Mouse (Mus musculus): ENCODE data around the gene Gm12394.
"Not testable (repeated sequence)": the region's sequence is repeated elsewhere in the genome, so short reads cannot be mapped to it uniquely, and the experiment has no call there.

Gm12394 gene

DNA sequence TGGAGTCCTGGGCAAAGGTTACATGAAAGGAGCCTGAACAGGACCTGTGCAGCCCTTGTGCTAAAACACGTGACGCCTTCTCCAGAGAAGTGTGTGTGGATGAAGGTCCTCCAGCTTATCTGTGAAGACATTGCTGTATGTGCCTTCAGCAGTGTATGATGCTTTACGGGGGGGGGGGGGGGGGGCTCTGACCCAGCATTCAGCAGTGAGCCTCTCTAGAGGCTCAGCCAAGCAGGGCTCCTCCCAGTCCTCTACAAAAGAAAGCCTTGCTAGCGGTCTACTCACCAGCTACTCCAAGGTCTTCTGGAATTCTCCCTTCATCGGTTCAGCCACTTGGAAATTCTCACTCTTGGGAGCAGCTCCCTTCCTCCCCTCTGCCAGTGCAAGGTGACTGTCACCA lies 6.9 kb upstream of the Gm12394 start:
- DNase-seq (ENCODE audit: extremely low read depth, low read depth) = not testable (repeated sequence)

DNA sequence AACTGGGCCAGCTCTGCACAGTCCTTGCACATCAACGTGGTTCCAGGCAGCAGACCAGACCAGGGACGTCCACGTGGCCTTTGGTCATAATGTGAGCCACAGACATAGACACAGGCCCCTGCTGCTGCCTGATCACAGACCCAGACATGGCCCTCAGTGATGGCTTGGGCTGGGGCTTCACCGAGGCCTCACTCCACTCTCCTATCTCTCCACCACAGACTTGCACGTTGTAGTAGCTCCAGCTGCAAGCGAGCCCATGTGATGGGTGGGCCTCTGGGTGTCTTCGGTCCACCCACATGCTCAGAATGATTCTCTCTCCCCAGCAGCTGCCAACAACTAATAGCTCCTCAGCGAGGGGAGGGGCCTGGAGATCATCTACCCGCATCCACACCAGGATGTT lies 3.9 kb upstream of the Gm12394 start:
- not testable (repeated sequence) for DNase-seq (ENCODE audit: extremely low read depth, low read depth)

DNA sequence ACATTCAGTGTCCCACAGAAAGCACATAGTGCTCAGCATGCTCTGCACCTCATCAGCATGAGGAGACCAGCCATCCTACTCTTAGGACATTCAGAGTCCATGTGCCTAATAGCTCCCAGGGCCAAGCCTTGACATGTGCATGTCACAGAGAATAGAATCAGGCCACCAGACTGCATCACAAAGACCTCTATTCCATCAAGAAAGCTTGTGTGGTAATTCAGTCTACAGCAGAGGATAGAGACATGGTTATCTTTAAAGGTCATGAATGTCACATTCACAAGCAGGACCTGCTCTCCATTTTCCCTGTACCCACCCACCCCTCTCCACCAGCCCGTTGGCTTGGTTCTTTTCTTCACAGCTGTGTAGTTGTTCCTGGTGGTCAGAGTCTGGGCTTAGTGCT lies 2.8 kb downstream of the Gm12394 start, which contains the start of gene Fam205a1:
Fam205a1 (minus strand) TSS at position 101 of the 400 bp plus-strand sequence.
- DNase-seq (ENCODE audit: extremely low read depth, low read depth) = not testable (repeated sequence)

DNA sequence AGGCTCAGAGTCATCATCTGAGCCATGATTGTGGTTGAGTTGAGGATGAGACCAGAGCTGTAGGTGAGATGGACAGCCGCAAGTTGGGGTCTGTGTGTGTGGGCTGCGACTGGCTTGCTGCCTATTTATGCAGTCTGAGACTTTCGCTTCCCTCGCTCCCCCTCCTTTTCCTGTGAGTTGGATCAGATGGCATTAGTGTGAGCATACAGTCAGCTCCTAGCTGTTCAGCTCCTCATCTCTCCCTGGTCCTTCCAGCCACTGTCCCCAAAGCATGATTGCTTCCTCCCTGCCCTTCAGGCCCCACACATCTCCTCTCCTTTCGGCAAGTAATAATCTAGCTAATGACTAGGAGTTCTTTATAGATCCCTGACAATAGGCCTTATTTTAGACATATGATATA lies 82.7 kb downstream of the Gm12394 start, which contains the start of gene Ccl21a:
Ccl21a (minus strand) TSS at position 101 of the 400 bp plus-strand sequence.
- not testable (repeated sequence) for DNase-seq (ENCODE audit: extremely low read depth, low read depth)

DNA sequence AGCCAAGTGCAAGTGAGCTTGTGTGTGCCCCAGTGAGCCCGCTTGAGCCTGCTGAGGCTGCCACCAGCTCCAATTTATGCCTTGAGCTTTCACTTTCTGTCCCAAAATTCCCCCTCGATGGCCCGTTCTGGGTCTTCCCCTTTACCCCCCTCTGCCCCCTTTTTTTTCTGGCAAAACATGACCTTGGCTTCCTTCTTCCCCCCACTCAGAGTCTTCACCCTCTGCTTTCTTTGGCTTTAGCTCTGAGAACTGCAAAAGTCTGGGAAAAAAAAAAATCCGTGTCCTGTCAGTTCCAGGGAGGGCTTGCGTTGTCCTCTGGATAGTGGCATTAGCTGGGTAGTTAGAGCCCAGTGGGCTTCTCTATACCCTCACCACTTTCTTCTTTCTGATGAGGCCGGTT lies 100.1 kb downstream of the Gm12394 start, which contains the start of gene Ccl19:
Ccl19 (minus strand) TSS at position 101 of the 400 bp plus-strand sequence.
- DNase-seq (ENCODE audit: extremely low read depth, low read depth) = not testable (repeated sequence)

DNA sequence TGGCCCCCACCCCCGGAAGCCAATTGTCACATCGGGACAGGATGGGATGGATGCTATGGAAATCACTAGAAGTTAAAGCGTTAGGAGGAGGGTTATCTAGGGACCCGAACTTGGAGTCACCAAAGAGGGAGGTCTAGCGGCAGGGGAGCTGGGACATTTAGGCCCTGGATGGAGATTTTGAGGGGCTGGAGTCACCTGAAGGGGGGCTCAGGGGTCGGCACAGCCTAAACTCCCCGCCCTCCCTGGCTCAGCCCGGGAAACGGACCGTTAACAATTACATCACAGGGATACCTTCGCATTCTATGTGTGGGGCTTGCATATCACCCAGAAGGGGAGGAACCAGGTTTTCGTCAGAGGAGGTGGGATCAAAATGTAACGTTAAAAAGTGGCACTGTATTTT lies 121.3 kb downstream of the Gm12394 start, which contains the start of gene 4930578G10Rik:
4930578G10Rik (plus strand) TSS at position 301 of the 400 bp plus-strand sequence.
- DNase-seq (ENCODE audit: extremely low read depth, low read depth) = not testable (repeated sequence)

Measured in MEL-GATA-1-ER (cell line).